In genomic region chrX:74085601-74086038, GRCm38 (mm10) we compare ENCODE assay signal across 8 mouse cellular contexts. TPM values are rescaled to one million over a fixed set of nuclear protein-coding genes. Genes with fewer than 3 reads are reported as not detected.
DNase-seq lines count a peak whose midpoint lies in the region; ATAC-seq lines count a peak whose summit lies in the region.

No protein-coding gene starts in this region.

- peak; percentile 97 for DNase-seq in CD4-positive, CD25-positive, alpha-beta regulatory T cell, adult 2 months (ENCODE audit: low read depth, low spot score)
- DNase-seq in fat pad, adult 2 months (ENCODE audit: extremely low read depth, low read depth, low spot score), result peak; percentile 74
- DNase-seq in kidney, postnatal 10 days, result peak; percentile 98
- peak; percentile 94 to 95 for DNase-seq in natural killer cell, adult 2 months (ENCODE audit: low spot score in 2 of 2)

- H3K9me3 ChIP-seq in heart, embryonic 13.5 days, result no peaks in the 10 kb centered on the region
- H3K9me3 ChIP-seq in liver, embryonic 12.5 days (replicated peaks), result no peaks in the 10 kb centered on the region
- no peaks in the 10 kb centered on the region for H3K9me3 ChIP-seq in stomach, embryonic 15.5 days

- WGBS in heart, embryonic 13.5 days, result 3% methylated on average over 26 of the region's 27 CpGs
- WGBS in liver, embryonic 12.5 days (ENCODE audit: insufficient replicate concordance), result 2% methylated on average over 26 of the region's 27 CpGs
- WGBS in stomach, embryonic 15.5 days, result 13% methylated on average over 27 of the region's 27 CpGs

- H3K9ac ChIP-seq in heart, embryonic 13.5 days, result peak overlapping the region; percentile 90
- peak overlapping the region; percentile 87 for H3K9ac ChIP-seq in liver, embryonic 12.5 days
- peak overlapping the region; percentile 52; the same call in 1 of the 2 replicates for H3K9ac ChIP-seq in stomach, embryonic 15.5 days

- H3K4me3 ChIP-seq in brown adipose tissue, adult 24 weeks (ENCODE audit: insufficient read depth, low read depth, low read length), result peak overlapping the region; percentile 97
- H3K4me3 ChIP-seq in heart, embryonic 13.5 days, result peak overlapping the region; percentile 68
- peak overlapping the region; percentile 75 for H3K4me3 ChIP-seq in liver, embryonic 12.5 days
- H3K4me3 ChIP-seq in stomach, embryonic 15.5 days (replicated peaks), result peak overlapping the region; percentile 59

- H3K27ac ChIP-seq in brown adipose tissue, adult 24 weeks (replicated peaks; ENCODE audit: low read depth, low read length), result 0 out of 2 replicates have a peak overlapping the region, but pooled peaks have one; percentile 8
- H3K27ac ChIP-seq in heart, embryonic 13.5 days (replicated peaks), result peak overlapping the region; percentile 95
- peak overlapping the region; percentile 90 for H3K27ac ChIP-seq in liver, embryonic 12.5 days
- H3K27ac ChIP-seq in stomach, embryonic 15.5 days, result peak overlapping the region; percentile 91

- H3K36me3 ChIP-seq in heart, embryonic 13.5 days, result no peaks in the 10 kb centered on the region
- no peaks in the 10 kb centered on the region for H3K36me3 ChIP-seq in liver, embryonic 12.5 days
- no peaks in the 10 kb centered on the region for H3K36me3 ChIP-seq in stomach, embryonic 15.5 days

- peak overlapping the region; percentile 64 for H3K4me2 ChIP-seq in heart, embryonic 13.5 days
- H3K4me2 ChIP-seq in liver, embryonic 12.5 days, result peak overlapping the region; percentile 75
- H3K4me2 ChIP-seq in stomach, embryonic 15.5 days, result peak overlapping the region; percentile 46; the same call in 1 of the 2 replicates

- H3K27me3 ChIP-seq in heart, embryonic 13.5 days (replicated peaks), result peaks cover 5% of the 10 kb centered on the region; the same call in 1 of the 2 replicates
- H3K27me3 ChIP-seq in liver, embryonic 12.5 days (replicated peaks), result peaks cover 17% of the 10 kb centered on the region
- H3K27me3 ChIP-seq in stomach, embryonic 15.5 days (replicated peaks), result no peaks in the 10 kb centered on the region

- H3K4me1 ChIP-seq in brown adipose tissue, adult 24 weeks (ENCODE audit: control insufficient read depth, insufficient read depth, insufficient read length, low read length), result no peaks in the 10 kb centered on the region
- peaks cover 20% of the 10 kb centered on the region; the same call in 1 of the 2 replicates for H3K4me1 ChIP-seq in heart, embryonic 13.5 days
- H3K4me1 ChIP-seq in liver, embryonic 12.5 days, result peaks cover 30% of the 10 kb centered on the region
- no peaks in the 10 kb centered on the region for H3K4me1 ChIP-seq in stomach, embryonic 15.5 days

- peak; percentile 98 for ATAC-seq in heart, embryonic 13.5 days (ENCODE audit: extremely low read depth, insufficient number of reproducible peaks, low FRiP score, low TSS enrichment)
- ATAC-seq in liver, embryonic 12.5 days, result peak; percentile 98
- peak; percentile 99 for ATAC-seq in stomach, embryonic 15.5 days (ENCODE audit: insufficient read depth, low FRiP score, low read depth)

RNA-seq across cellular contexts. Expression of gene Opn1mw, which starts 41.6 kb away (rescaled TPM):
- not detected in 2 replicates for polyA plus RNA-seq in brown adipose tissue, adult 24 weeks (2012; ENCODE audit: insufficient read depth, insufficient read length, missing spikeins)
- polyA plus RNA-seq in heart, embryonic 13.5 days (2015; fragmentation: Nextera tagmentation; extraction: Ambion mirVana), result not detected in 2 replicates
- polyA plus RNA-seq in liver, embryonic 12.5 days (2016; fragmentation: Nextera tagmentation; extraction: Ambion mirVana), result not detected in 2 replicates
- polyA plus RNA-seq in stomach, embryonic 15.5 days (2015; fragmentation: Nextera tagmentation; extraction: Ambion mirVana), result not detected in 2 replicates

RNA-seq across cellular contexts. Expression of gene Mecp2, which starts 49.5 kb away (rescaled TPM):
- polyA plus RNA-seq in brown adipose tissue, adult 24 weeks (2012; ENCODE audit: insufficient read depth, insufficient read length, missing spikeins), result 9.8 and 10.8 TPM in 2 replicates
- polyA plus RNA-seq in heart, embryonic 13.5 days (2015; fragmentation: Nextera tagmentation; extraction: Ambion mirVana), result 9.9 and 10.7 TPM in 2 replicates
- 8.1 and 9.4 TPM in 2 replicates for polyA plus RNA-seq in liver, embryonic 12.5 days (2016; fragmentation: Nextera tagmentation; extraction: Ambion mirVana)
- polyA plus RNA-seq in stomach, embryonic 15.5 days (2015; fragmentation: Nextera tagmentation; extraction: Ambion mirVana), result 12.3 and 12.4 TPM in 2 replicates

Comparison
In these comparisons a context has a peak if more than half of its experiments do, and no peak if none do; other contexts are left out.
1. Peak in every context shown above with its lines: DNase-seq, ATAC-seq, H3K4me3 ChIP-seq and H3K27ac ChIP-seq.
2. H3K27ac ChIP-seq: peak in every context shown above with its lines; median percentile 95 in heart, embryonic 13.5 days; 91 in stomach, embryonic 15.5 days; 90 in liver, embryonic 12.5 days; 8 in brown adipose tissue, adult 24 weeks.